Mouse (Mus musculus): Measurements from ENCODE around the gene Atg13. TPM values are rescaled to one million over a fixed set of nuclear protein-coding genes. Genes with fewer than 3 reads are reported as not detected.

Gene Atg13
- polyA plus RNA-seq, 1 experiment from 2014 or later: 16.3 TPM

DNA sequence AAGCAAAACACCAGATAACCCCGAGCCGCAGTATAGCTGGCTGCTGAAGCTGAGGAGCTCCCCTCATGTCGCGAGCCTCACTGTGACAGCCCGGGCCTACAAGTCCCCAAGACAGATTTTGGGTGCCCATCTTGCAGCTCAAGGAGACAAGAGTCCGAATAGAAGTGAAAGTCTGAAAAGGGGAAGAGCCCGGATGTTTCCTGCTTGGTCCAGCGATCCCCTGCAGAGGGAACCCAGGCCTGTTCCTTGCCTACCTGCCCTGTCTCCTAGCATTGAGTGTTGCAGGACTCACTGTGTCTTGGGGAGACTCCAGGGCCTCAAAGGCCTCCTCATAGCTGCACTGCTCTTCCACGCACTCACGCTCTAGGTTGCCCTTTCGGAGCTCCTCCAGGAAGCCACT lies 74.9 kb downstream of the Atg13 start:
- H3K27ac ChIP-seq (ENCODE audit: low read length): peak overlapping the region; percentile 35
- peak overlapping the region; percentile 49 for H3K4me3 ChIP-seq (ENCODE audit: low read depth, low read length)
- WGBS (ENCODE audit: insufficient replicate concordance): 69% methylated on average over 11 of the region's 11 CpGs
- H3K27me3 ChIP-seq (ENCODE audit: control insufficient read depth, insufficient read depth, low read depth, low read length): no peaks in the 10 kb centered on the region
- H3K9ac ChIP-seq (ENCODE audit: low read depth, low read length): peak overlapping the region; percentile 59
- no peaks in the 10 kb centered on the region for H3K9me3 ChIP-seq (replicated peaks; ENCODE audit: control insufficient read depth, low read length)
- no peak for ATAC-seq (ENCODE audit: low read depth)
- peak overlapping the region; percentile 56 for H3K4me2 ChIP-seq (ENCODE audit: low read depth, low read length)
- H3K4me1 ChIP-seq (ENCODE audit: control insufficient read depth, low read depth, low read length): peaks cover 23% of the 10 kb centered on the region
- H3K36me3 ChIP-seq (ENCODE audit: control insufficient read depth, insufficient read depth): no peaks in the 10 kb centered on the region

GRCm38 (mm10) chr2:91634841-91635240 lies 75.5 kb downstream of the Atg13 start:
- ATAC-seq (ENCODE audit: low read depth): peak; percentile 52
- Histone ChIP-seq H3K9ac (ENCODE audit: low read depth, low read length) (peak overlapping the region; percentile 59), H3K9me3 (replicated peaks; ENCODE audit: control insufficient read depth, low read length) (no peaks in the 10 kb centered on the region), H3K4me3 (ENCODE audit: low read depth, low read length) (peak overlapping the region; percentile 49), H3K36me3 (ENCODE audit: control insufficient read depth, insufficient read depth) (no peaks in the 10 kb centered on the region), H3K27ac (ENCODE audit: low read length) (peak overlapping the region; percentile 35), H3K4me1 (ENCODE audit: control insufficient read depth, low read depth, low read length) (peaks cover 21% of the 10 kb centered on the region), H3K4me2 (ENCODE audit: low read depth, low read length) (peak overlapping the region; percentile 56), H3K27me3 (ENCODE audit: control insufficient read depth, insufficient read depth, low read depth, low read length) (no peaks in the 10 kb centered on the region)
- WGBS (ENCODE audit: insufficient replicate concordance): 24% methylated on average over 9 of the region's 9 CpGs

- peaks cover 21% of the 10 kb centered on the region for H3K4me1 ChIP-seq (ENCODE audit: control insufficient read depth, low read depth, low read length)
- H3K36me3 ChIP-seq (ENCODE audit: control insufficient read depth, insufficient read depth): no peaks in the 10 kb centered on the region
- peak overlapping the region; percentile 56 for H3K4me2 ChIP-seq (ENCODE audit: low read depth, low read length)
- H3K27me3 ChIP-seq (ENCODE audit: control insufficient read depth, insufficient read depth, low read depth, low read length): no peaks in the 10 kb centered on the region
- H3K9me3 ChIP-seq (replicated peaks; ENCODE audit: control insufficient read depth, low read length): no peaks in the 10 kb centered on the region
- 58% methylated on average over 12 of the region's 12 CpGs for WGBS (ENCODE audit: insufficient replicate concordance)
- peak overlapping the region; percentile 28; the same call in 1 of the 2 replicates for H3K9ac ChIP-seq (ENCODE audit: low read depth, low read length)
- H3K4me3 ChIP-seq (ENCODE audit: low read depth, low read length): peak overlapping the region; percentile 49
- ATAC-seq (ENCODE audit: low read depth): no peak
- no peak overlapping the region; the same call in 1 of the 2 replicates for H3K27ac ChIP-seq (ENCODE audit: low read length)
Measured at GRCm38 (mm10) chr2:91633334-91633977, 76.9 kb downstream of the Atg13 start.

DNA sequence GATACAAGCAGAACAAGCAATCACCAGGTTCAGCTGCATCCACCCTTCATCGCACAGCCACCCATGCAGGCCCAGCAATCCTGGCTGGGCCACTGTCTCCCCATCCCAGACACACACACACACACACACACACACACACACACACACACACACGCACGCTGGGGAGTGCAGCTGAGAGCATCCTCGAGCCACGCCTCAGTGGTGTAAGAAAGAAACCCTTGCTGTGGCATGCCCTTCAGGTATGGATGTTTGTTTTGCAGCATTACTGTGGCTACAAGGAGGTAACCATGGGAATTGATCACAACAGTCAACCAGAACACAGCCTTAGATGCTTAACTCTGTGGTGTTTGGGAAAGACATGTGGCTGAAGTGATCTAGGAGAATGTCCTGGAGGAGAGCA lies 78.1 kb downstream of the Atg13 start:
- Histone ChIP-seq H3K4me2 (ENCODE audit: low read depth, low read length) (no peak overlapping the region), H3K9me3 (replicated peaks; ENCODE audit: control insufficient read depth, low read length) (no peaks in the 10 kb centered on the region), H3K27ac (ENCODE audit: low read length) (no peak overlapping the region), H3K4me3 (ENCODE audit: low read depth, low read length) (no peak overlapping the region), H3K9ac (ENCODE audit: low read depth, low read length) (no peak overlapping the region), H3K4me1 (ENCODE audit: control insufficient read depth, low read depth, low read length) (peaks cover 21% of the 10 kb centered on the region), H3K36me3 (ENCODE audit: control insufficient read depth, insufficient read depth) (no peaks in the 10 kb centered on the region), H3K27me3 (ENCODE audit: control insufficient read depth, insufficient read depth, low read depth, low read length) (no peaks in the 10 kb centered on the region)
- WGBS (ENCODE audit: insufficient replicate concordance): 67% methylated on average over 5 of the region's 5 CpGs
- ATAC-seq (ENCODE audit: low read depth): no peak

DNA sequence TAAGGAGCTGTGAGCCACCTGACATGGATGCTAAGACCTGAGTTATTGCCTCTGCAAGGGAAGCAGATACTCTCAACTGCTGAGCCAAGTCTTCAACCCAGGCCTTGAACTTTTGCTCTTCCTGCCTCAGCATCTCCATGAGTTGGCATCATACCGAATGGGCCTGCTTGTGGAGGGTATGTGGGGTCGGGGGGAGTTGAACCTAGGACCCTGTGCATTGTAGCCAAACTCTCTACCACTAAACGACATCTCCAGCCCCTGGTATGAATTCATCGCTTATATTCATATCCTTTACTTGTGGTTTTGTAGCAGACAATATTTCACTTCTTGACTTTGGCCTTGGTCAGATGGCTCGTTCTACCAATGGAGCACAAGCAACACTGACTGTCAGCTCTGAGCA lies 78.5 kb downstream of the Atg13 start:
- Histone ChIP-seq H3K9me3 (replicated peaks; ENCODE audit: control insufficient read depth, low read length) (no peaks in the 10 kb centered on the region), H3K4me1 (ENCODE audit: control insufficient read depth, low read depth, low read length) (peaks cover 21% of the 10 kb centered on the region), H3K9ac (ENCODE audit: low read depth, low read length) (no peak overlapping the region), H3K36me3 (ENCODE audit: control insufficient read depth, insufficient read depth) (no peaks in the 10 kb centered on the region), H3K4me3 (ENCODE audit: low read depth, low read length) (no peak overlapping the region), H3K27me3 (ENCODE audit: control insufficient read depth, insufficient read depth, low read depth, low read length) (no peaks in the 10 kb centered on the region), H3K27ac (ENCODE audit: low read length) (no peak overlapping the region), H3K4me2 (ENCODE audit: low read depth, low read length) (no peak overlapping the region)
- ATAC-seq (ENCODE audit: low read depth): no peak
- WGBS (ENCODE audit: insufficient replicate concordance): 66% methylated on average over 5 of the region's 5 CpGs

GRCm38 (mm10) chr2:91630384-91630783 lies 80.0 kb downstream of the Atg13 start:
- Histone ChIP-seq H3K4me1 (ENCODE audit: control insufficient read depth, low read depth, low read length) (peaks cover 11% of the 10 kb centered on the region), H3K4me3 (ENCODE audit: low read depth, low read length) (no peak overlapping the region), H3K9me3 (replicated peaks; ENCODE audit: control insufficient read depth, low read length) (no peaks in the 10 kb centered on the region), H3K4me2 (ENCODE audit: low read depth, low read length) (no peak overlapping the region), H3K9ac (ENCODE audit: low read depth, low read length) (no peak overlapping the region), H3K27ac (ENCODE audit: low read length) (no peak overlapping the region), H3K27me3 (ENCODE audit: control insufficient read depth, insufficient read depth, low read depth, low read length) (no peaks in the 10 kb centered on the region), H3K36me3 (ENCODE audit: control insufficient read depth, insufficient read depth) (no peaks in the 10 kb centered on the region)
- 79% methylated on average over 12 of the region's 12 CpGs for WGBS (ENCODE audit: insufficient replicate concordance)
- no peak for ATAC-seq (ENCODE audit: low read depth)

GRCm38 (mm10) chr2:91629682-91630081 lies 80.7 kb downstream of the Atg13 start:
- no peaks in the 10 kb centered on the region for H3K27me3 ChIP-seq (ENCODE audit: control insufficient read depth, insufficient read depth, low read depth, low read length)
- WGBS (ENCODE audit: insufficient replicate concordance): 77% methylated on average over 18 of the region's 18 CpGs
- no peak overlapping the region for H3K4me2 ChIP-seq (ENCODE audit: low read depth, low read length)
- H3K4me1 ChIP-seq (ENCODE audit: control insufficient read depth, low read depth, low read length): peaks cover 4% of the 10 kb centered on the region
- H3K9ac ChIP-seq (ENCODE audit: low read depth, low read length): no peak overlapping the region
- no peak for ATAC-seq (ENCODE audit: low read depth)
- H3K27ac ChIP-seq (ENCODE audit: low read length): no peak overlapping the region
- H3K36me3 ChIP-seq (ENCODE audit: control insufficient read depth, insufficient read depth): no peaks in the 10 kb centered on the region
- no peak overlapping the region for H3K4me3 ChIP-seq (ENCODE audit: low read depth, low read length)
- H3K9me3 ChIP-seq (replicated peaks; ENCODE audit: control insufficient read depth, low read length): no peaks in the 10 kb centered on the region

GRCm38 (mm10) chr2:91628171-91628570 lies 82.2 kb downstream of the Atg13 start:
- ATAC-seq (ENCODE audit: low read depth): no peak
- H3K4me2 ChIP-seq (ENCODE audit: low read depth, low read length): no peak overlapping the region
- H3K27me3 ChIP-seq (ENCODE audit: control insufficient read depth, insufficient read depth, low read depth, low read length): no peaks in the 10 kb centered on the region
- no peaks in the 10 kb centered on the region for H3K9me3 ChIP-seq (replicated peaks; ENCODE audit: control insufficient read depth, low read length)
- H3K4me3 ChIP-seq (ENCODE audit: low read depth, low read length): no peak overlapping the region
- H3K4me1 ChIP-seq (ENCODE audit: control insufficient read depth, low read depth, low read length): no peaks in the 10 kb centered on the region
- WGBS (ENCODE audit: insufficient replicate concordance): 68% methylated on average over 8 of the region's 8 CpGs
- H3K9ac ChIP-seq (ENCODE audit: low read depth, low read length): no peak overlapping the region
- H3K36me3 ChIP-seq (ENCODE audit: control insufficient read depth, insufficient read depth): 0 out of 2 replicates have a peak, but pooled peaks cover 6% of the 10 kb centered on the region
- no peak overlapping the region for H3K27ac ChIP-seq (ENCODE audit: low read length)

DNA sequence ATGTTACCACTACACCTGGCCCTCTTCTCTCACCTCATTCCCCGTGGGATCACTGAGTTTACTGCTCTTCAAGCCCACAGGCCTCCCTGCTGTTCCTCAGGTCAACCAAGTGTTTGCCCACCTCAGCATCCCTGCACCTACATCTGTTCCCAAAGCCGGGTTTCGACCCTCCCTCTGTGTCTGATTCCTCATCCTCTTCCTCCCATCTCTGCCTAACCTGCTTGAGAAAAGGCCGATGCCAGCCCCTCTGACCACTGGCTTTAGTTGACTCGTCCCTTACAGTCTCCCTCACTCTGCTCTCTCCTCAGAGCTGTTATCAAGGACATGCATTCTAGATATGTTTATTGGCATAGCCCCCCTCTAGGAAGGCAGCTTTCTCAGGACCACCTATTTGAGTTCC lies 82.9 kb downstream of the Atg13 start:
- Histone ChIP-seq H3K9ac (ENCODE audit: low read depth, low read length) (no peak overlapping the region), H3K9me3 (replicated peaks; ENCODE audit: control insufficient read depth, low read length) (no peaks in the 10 kb centered on the region), H3K4me2 (ENCODE audit: low read depth, low read length) (no peak overlapping the region), H3K4me3 (ENCODE audit: low read depth, low read length) (no peak overlapping the region), H3K36me3 (ENCODE audit: control insufficient read depth, insufficient read depth) (peaks cover 10% of the 10 kb centered on the region), H3K27ac (ENCODE audit: low read length) (no peak overlapping the region), H3K27me3 (ENCODE audit: control insufficient read depth, insufficient read depth, low read depth, low read length) (no peaks in the 10 kb centered on the region), H3K4me1 (ENCODE audit: control insufficient read depth, low read depth, low read length) (no peaks in the 10 kb centered on the region)
- no peak for ATAC-seq (ENCODE audit: low read depth)
- 61% methylated on average over 5 of the region's 5 CpGs for WGBS (ENCODE audit: insufficient replicate concordance)

Measured in liver, embryonic 16.5 days (tissue).